Mouse (Mus musculus) erythroblast, embryonic 14.5 days (primary cell): Measurements from ENCODE around the gene Vsig10l.

ENCODE experiments used
- GATA1 ChIP-seq: IDR thresholded peaks from 2 replicates; pipeline ENCODE4 v1.6.1; 2012; ENCODE audit warnings: low read length, inconsistent platforms, mixed read lengths
- TAL1 ChIP-seq: IDR thresholded peaks from 3 replicates; pipeline ENCODE4 v1.6.1; 2012; ENCODE audit warnings: low read length, inconsistent platforms, mixed read lengths

DNA sequence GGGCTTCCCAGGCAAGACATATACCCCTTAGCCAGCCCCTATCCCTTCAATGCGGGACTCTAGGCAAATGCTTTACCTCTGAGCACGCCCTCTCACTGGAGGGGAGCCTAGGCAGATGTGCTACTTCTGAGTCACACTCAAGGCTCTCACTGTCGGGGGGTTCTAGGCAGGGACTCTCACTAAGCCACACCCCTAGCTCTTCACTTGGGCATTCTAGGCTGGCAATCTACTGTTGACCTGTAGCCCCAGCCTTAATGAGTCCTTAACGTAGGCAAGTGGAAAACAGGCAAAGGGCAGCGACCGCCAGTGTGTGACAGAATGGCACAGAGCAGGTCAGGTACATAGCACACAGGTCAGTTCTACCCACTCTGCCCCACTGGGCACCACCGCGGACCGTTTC, 27.9 kb downstream of the Vsig10l start:
- TF ChIP-seq GATA1 (no peak), TAL1 (no peak)
